Mouse (Mus musculus) CH12.LX (cell line): ENCODE measurements at regions not wholly inside any gene's neighbourhood (a gene's known extent, or its start where the extent isn't known, plus 50 kb on each side); places are given as distances from the start of the nearest gene placed in this dataset.

Source experiments
- DNase-seq: peaks from one replicate; pipeline ENCODE4 v3.0.0-alpha.2; 2013; ENCODE audit errors: extremely low read depth
- H3K27ac ChIP-seq: 2 replicates; pipeline ENCODE4 v1.5.1; 2012; ENCODE audit warnings: low read depth, mild to moderate bottlenecking, control low read depth, moderate library complexity; ENCODE audit not compliant: insufficient read depth
- H3K27me3 ChIP-seq: replicated peaks from 2 replicates; pipeline ENCODE3; 2012; ENCODE audit warnings: inconsistent platforms
- H3K36me3 ChIP-seq, 2 experiments: replicated peaks in 1 of 2; 2 replicates each; pipeline versions ENCODE3 to v1.6.1; 2012; ENCODE audit warnings: inconsistent platforms in 1 of 2, low read length in 1 of 2, mild to moderate bottlenecking in 1 of 2, mixed read lengths in 1 of 2, moderate library complexity in 1 of 2; ENCODE audit not compliant: control insufficient read depth in 1 of 2, insufficient read depth in 1 of 2
- H3K4me1 ChIP-seq, 2 experiments: 2 replicates each; pipeline ENCODE4 v1.6.1; 2012; ENCODE audit warnings: inconsistent platforms in 1 of 2, moderate library complexity in 1 of 2; ENCODE audit not compliant: insufficient read depth in 2 of 2, control insufficient read depth in 1 of 2
- H3K4me2 ChIP-seq: 2 replicates; pipeline ENCODE4 v1.6.1; 2012; ENCODE audit warnings: low read depth, mild to moderate bottlenecking, control low read depth; ENCODE audit not compliant: poor library complexity, insufficient read depth, severe bottlenecking
- H3K4me3 ChIP-seq, 3 experiments: fragments of 150-350 bp in 1 of 3; sonication (generic) in 1 of 3; replicated peaks in 1 of 3; 2 replicates each; pipeline versions ENCODE3 to v1.5.1; 2011 to 2012; ENCODE audit warnings: low read depth in 2 of 3, low read length in 2 of 3, mild to moderate bottlenecking in 2 of 3, moderate library complexity in 2 of 3, control low read depth in 1 of 3, improper control_type of control experiment in 1 of 3, inconsistent platforms in 1 of 3, mixed read lengths in 1 of 3; ENCODE audit not compliant: poor library complexity in 1 of 3
- H3K79me2 ChIP-seq: replicated peaks from 2 replicates; pipeline ENCODE4 v1.6.1; 2012; ENCODE audit warnings: mild to moderate bottlenecking, moderate library complexity; ENCODE audit not compliant: control insufficient read depth, poor library complexity, insufficient read depth, severe bottlenecking; ENCODE audit errors: extremely low read depth
- H3K9ac ChIP-seq: 2 replicates; pipeline ENCODE4 v1.6.1; 2012; ENCODE audit warnings: low read depth, mild to moderate bottlenecking, control low read depth, moderate library complexity; ENCODE audit not compliant: insufficient read depth
- H3K9me3 ChIP-seq: replicated peaks from 2 replicates; pipeline ENCODE3; 2012; ENCODE audit warnings: low read length, inconsistent platforms, mixed read lengths
- CHD1 ChIP-seq: IDR thresholded peaks from 2 replicates; pipeline ENCODE4 v1.6.1; 2012; ENCODE audit warnings: low read depth, low read length, improper control_type of control experiment, inconsistent platforms
- CTCF ChIP-seq, 2 experiments: IDR thresholded peaks in 1 of 2; conservative IDR thresholded peaks in 1 of 2; 2 replicates each; pipeline ENCODE4 v1.5.1; 2011 to 2012; ENCODE audit warnings: low read depth in 2 of 2, low read length in 2 of 2, improper control_type of control experiment in 1 of 2, inconsistent platforms in 1 of 2, mild to moderate bottlenecking in 1 of 2, moderate library complexity in 1 of 2
- E2F4 ChIP-seq: IDR thresholded peaks from 2 replicates; pipeline ENCODE4 v1.6.1; 2011; ENCODE audit warnings: low read depth, low read length, improper control_type of control experiment; ENCODE audit not compliant: insufficient replicate concordance
- ETS1 ChIP-seq: conservative IDR thresholded peaks from 2 replicates; pipeline ENCODE4 v1.6.1; 2012; ENCODE audit warnings: low read depth, mild to moderate bottlenecking, inconsistent platforms, low read length, improper control_type of control experiment, moderate library complexity
- HCFC1 ChIP-seq: IDR thresholded peaks from 2 replicates; pipeline ENCODE4 v1.6.1; 2012; ENCODE audit warnings: low read depth, mild to moderate bottlenecking, inconsistent platforms, low read length, improper control_type of control experiment
- KAT2A ChIP-seq: IDR thresholded peaks from 2 replicates; pipeline ENCODE4 v1.6.1; 2012; ENCODE audit warnings: low read length, improper control_type of control experiment, inconsistent platforms; ENCODE audit not compliant: insufficient replicate concordance
- MAFK ChIP-seq: IDR thresholded peaks from 2 replicates; pipeline ENCODE4 v1.6.1; 2011; ENCODE audit warnings: low read length, improper control_type of control experiment; ENCODE audit not compliant: insufficient replicate concordance
- MAX ChIP-seq: IDR thresholded peaks from 2 replicates; pipeline ENCODE4 v1.6.1; 2011; ENCODE audit warnings: low read length, improper control_type of control experiment
- MXI1 ChIP-seq: IDR thresholded peaks from 2 replicates; pipeline ENCODE4 v1.6.1; 2011; ENCODE audit warnings: mild to moderate bottlenecking, low read depth, low read length, improper control_type of control experiment
- NRF1 ChIP-seq: IDR thresholded peaks from 2 replicates; pipeline ENCODE4 v1.6.1; 2014; ENCODE audit warnings: low read depth, mild to moderate bottlenecking, inconsistent platforms, low read length, improper control_type of control experiment, moderate library complexity
- PAX5 ChIP-seq: IDR thresholded peaks from 2 replicates; pipeline ENCODE4 v1.6.1; 2012; ENCODE audit warnings: low read length, inconsistent platforms, mixed read lengths
- SMC3 ChIP-seq: IDR thresholded peaks from 2 replicates; pipeline ENCODE4 v1.6.1; 2011; ENCODE audit warnings: low read depth, low read length, improper control_type of control experiment
- TCF12 ChIP-seq: IDR thresholded peaks from 2 replicates; pipeline ENCODE4 v1.6.1; 2014; ENCODE audit warnings: low read depth, mild to moderate bottlenecking, inconsistent platforms, low read length, improper control_type of control experiment
- UBTF ChIP-seq: IDR thresholded peaks from 2 replicates; pipeline ENCODE4 v1.6.1; 2012; ENCODE audit warnings: low read depth, mild to moderate bottlenecking, inconsistent platforms, low read length, improper control_type of control experiment, moderate library complexity
- USF2 ChIP-seq: conservative IDR thresholded peaks from 2 replicates; pipeline ENCODE4 v1.6.1; 2011; ENCODE audit warnings: low read depth, low read length, improper control_type of control experiment
- ZMIZ1 ChIP-seq: IDR thresholded peaks from 2 replicates; pipeline ENCODE4 v1.6.1; 2012; ENCODE audit warnings: low read depth, mild to moderate bottlenecking, inconsistent platforms, low read length, improper control_type of control experiment
- ZNF384 ChIP-seq: IDR thresholded peaks from 2 replicates; pipeline ENCODE4 v1.6.1; 2012; ENCODE audit warnings: low read depth, low read length, improper control_type of control experiment, inconsistent platforms
- dilution Hi-C: fragments of 300-500 bp; cut with MboI; formaldehyde crosslinking; loops from 2 replicates; pipeline ENCODE4 v1.14.3; 2020; ENCODE audit warnings: low sequenced_read_pairs; ENCODE audit not compliant: extremely low pct_unique_long_range_greater_than_20kb, extremely low pct_ligation_motif_present
- in situ Hi-C: fragments of 300-500 bp; cut with MboI; formaldehyde crosslinking; loops from 3 replicates; pipeline ENCODE4 v1.14.3; 2019; ENCODE audit warnings: low sequenced_read_pairs, low pct_ligation_motif_present, low pct_unique_long_range_greater_than_20kb, mixed read lengths

- H3K9me3 ChIP-seq: no peaks in the 10 kb centered on the region
- no peak overlapping the region for H3K9ac ChIP-seq
- DNase-seq: no peak
- H3K4me2 ChIP-seq: no peak overlapping the region
- no peak for TF ChIP-seq MAFK
- no peak for TF ChIP-seq MAX
- no peak for TF ChIP-seq ZMIZ1
- no peak for TF ChIP-seq TCF12
- no peak for TF ChIP-seq HCFC1
- TF ChIP-seq MXI1: no peak
- TF ChIP-seq KAT2A: no peak
- no peak for TF ChIP-seq ETS1
- no peak for TF ChIP-seq E2F4
- no peak for TF ChIP-seq UBTF
- TF ChIP-seq ZNF384: no peak
- no peak for TF ChIP-seq USF2
- no peak for TF ChIP-seq NRF1
- TF ChIP-seq, all 38 proteins: peak for 0
- no peak overlapping the region for H3K4me3 ChIP-seq
- H3K27ac ChIP-seq: no peak overlapping the region
- in situ Hi-C loops: loop anchor here (10.0 kb wide), 1 partner anchor 589 kb away; no protein-coding TSS in a partner anchor
- H3K4me1 ChIP-seq: peaks cover 3 to 8% of the 10 kb centered on the region in 2 experiments; a peak in 3 of 4 replicates
- H3K36me3 ChIP-seq: no peaks in the 10 kb centered on the region
- dilution Hi-C loops: no loop called here
- no peaks in the 10 kb centered on the region for H3K79me2 ChIP-seq
- H3K27me3 ChIP-seq: peaks cover 6% of the 10 kb centered on the region
Observed at GRCm38 (mm10) chr2:174903627-174904026, 106.4 kb upstream of the Gm14444 start.

GRCm38 (mm10) chr2:174905865-174906639, 104.0 kb upstream of the Gm14444 start:
- Histone ChIP-seq H3K79me2 (no peaks in the 10 kb centered on the region), H3K36me3 (no peaks in the 10 kb centered on the region), H3K9me3 (no peaks in the 10 kb centered on the region), H3K4me3 (no peak overlapping the region), H3K9ac (no peak overlapping the region), H3K27ac (no peak overlapping the region), H3K4me1 (peaks cover 3 to 8% of the 10 kb centered on the region in 2 experiments; a peak in 3 of 4 replicates), H3K27me3 (peaks cover 11% of the 10 kb centered on the region), H3K4me2 (no peak overlapping the region)
- no peak for TF ChIP-seq PAX5
- peak; percentile 70 to 80 for TF ChIP-seq CTCF (conservative IDR thresholded peaks at IDR 0.05 in 1 of 2, IDR thresholded peaks at IDR 0.05 in 1 of 2; ENCODE audit: low read depth in 2 of 2, low read length in 2 of 2)
- TF ChIP-seq CHD1: no peak
- no peak for TF ChIP-seq MXI1
- TF ChIP-seq E2F4: no peak
- TF ChIP-seq SMC3: peak; percentile 45
- in situ Hi-C loops (loop anchor here (10.0 kb wide), 1 partner anchor 591 kb away; no protein-coding TSS in a partner anchor), dilution Hi-C loops (no loop called here)
- DNase-seq: peak; percentile 49
